Mouse (Mus musculus): Measurements from ENCODE around the gene Adh6a.

DNA sequence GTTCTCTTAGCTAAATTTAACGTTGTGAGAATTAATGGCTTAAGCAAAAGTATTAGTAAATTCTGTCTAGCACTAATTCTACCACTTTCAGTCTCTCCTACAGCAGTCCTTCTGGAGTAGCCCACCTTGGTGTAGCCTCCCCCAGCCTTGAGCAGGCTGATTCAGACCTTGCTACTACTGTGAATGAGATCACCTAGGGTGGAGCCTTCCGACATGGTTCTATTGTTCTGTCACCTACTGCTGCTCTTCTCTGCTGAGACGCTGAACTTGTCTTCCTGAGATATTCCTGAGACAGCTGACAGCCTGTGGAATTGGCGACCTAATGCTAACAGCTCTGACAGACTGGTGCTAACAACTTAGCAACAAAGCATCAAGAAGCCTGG lies 8.6 kb upstream of the Adh6a start:
- TF ChIP-seq FLI1 (IDR thresholded peaks at IDR 0.05; ENCODE audit: low read length) (no peak), GATA1 (IDR thresholded peaks at IDR 0.05; ENCODE audit: borderline replicate concordance, low read length) (no peak)
